Mouse (Mus musculus): ENCODE measurements around the gene Rcan2.
A peak's percentile ranks its signal among the peaks of the same experiment; 100 is the strongest.

The Rcan2 gene

DNA sequence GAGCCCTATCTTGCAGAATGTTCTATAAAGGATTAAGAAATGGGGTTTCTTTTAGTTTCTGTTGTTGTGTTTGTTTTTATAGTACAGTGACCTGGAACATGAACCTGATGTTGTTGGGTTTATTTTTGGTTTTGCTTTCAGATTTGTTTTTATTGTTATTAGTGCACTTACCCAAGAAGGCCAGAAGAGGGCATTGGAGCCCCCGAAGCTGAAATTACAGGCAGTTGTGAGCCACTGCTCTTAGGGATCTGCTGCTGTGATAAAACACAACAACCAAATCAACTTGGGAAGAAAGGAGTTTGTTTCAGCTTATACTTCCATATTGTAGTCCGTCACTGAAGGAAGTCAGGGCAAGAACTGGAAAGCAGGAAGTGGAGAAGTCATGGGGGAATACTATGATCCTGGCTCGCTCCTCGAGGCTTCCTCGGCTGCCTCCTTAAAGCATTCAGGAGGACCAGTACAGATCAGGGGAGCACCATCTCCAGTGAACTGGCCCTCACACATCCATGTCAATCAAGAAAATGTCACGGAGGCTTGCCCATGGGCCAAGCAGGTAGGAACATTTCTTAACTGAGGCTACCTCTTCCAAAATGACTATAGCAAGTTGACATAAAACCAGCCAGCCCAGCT is 275.0 kb downstream of the Rcan2 start:
- peak in 1 of 2 experiments; percentile 2 for DNase-seq (ENCODE audit: low spot score in 2 of 2)

DNA sequence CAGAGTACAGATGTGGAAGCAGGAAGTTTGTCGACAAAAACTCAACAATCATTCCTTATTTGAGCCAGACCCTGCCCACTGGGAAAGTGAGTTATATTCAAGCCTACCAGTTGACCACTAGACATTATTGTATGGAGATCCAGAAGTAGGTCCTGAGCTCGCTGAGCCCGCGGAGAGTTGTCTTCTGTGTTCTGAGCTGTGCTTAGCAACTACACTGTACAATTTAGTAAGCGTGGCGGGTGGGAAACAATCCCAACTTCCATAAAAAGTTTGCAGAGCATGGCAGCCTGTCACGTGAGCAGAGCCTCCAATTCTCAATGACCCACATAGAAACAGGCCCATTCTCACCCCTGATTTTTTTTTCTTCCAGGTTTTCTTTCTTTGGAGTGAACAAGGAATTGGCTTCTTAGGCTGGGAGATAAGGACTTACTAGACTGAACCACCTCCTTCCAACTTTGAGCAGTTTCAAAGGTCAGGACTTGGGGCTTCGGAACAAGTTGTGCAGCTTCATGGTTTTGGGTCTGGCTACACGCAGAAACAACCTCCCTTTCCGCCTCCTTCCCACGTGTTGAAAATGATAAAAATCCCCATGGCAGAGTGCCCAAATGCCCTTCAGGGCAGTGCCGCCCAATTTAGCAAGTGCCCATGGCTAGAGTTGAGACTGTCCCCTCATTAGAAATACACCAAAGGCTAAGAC is 276.1 kb downstream of the Rcan2 start:
- peak; percentile 2 to 17 for DNase-seq (ENCODE audit: low spot score in 2 of 2)

DNA sequence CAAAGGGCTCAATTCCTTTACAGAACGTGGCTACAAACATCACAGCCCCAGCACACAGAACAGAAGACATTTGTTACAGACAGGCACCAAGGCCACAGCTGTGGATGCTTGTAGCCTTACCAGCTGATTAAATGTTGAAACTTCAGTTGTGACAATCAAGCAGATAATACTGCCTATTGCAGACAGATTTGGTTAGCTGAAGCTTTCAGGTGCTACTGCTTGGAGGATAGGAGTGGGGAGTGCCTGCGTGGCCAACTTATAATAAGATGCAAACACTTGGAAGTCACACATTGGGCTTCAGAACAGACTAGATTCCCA is 276.7 kb downstream of the Rcan2 start:
- no peak for DNase-seq (ENCODE audit: low spot score in 2 of 2)

DNA sequence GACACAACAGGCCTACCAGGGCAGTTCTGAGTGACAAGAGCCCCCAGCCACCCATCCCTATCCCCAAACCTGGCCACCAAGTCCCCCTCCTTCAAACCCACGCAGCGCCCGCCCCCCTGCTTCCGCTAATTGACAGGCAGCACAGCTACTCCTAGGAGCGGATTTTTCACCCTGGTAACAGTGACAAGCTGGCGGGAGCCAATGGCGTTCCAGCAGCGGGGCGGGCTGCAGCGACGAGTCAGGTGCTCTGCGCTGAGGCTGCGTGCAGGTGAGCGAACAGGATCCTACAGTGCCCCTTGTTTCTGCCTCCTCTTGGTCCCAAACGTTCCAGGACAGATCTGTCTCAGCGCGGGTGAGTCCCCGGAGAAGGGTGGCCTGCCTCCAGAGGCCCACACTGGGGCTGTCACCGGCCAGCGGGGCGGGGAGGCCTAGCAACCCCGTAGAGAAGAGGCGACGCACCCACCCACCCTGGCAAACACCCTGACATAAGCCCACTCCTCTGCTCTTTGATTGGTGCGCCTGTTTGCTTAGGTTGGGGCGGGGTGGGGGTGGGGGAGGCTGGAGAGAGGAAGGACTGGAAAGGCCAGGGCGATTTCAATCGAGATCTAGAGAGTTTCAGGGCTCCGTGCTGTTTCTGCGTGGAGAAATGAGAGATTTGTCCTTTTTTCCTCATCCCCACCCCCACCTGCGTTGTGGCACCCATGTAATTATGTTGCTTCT is 277.6 kb downstream of the Rcan2 start, which contains the start of gene Enpp5:
Gene Enpp5 (plus strand): TSS at position 183 of the 720 bp plus-strand sequence.
- peak; percentile 80 to 81 for DNase-seq (ENCODE audit: low spot score in 2 of 2)

DNA sequence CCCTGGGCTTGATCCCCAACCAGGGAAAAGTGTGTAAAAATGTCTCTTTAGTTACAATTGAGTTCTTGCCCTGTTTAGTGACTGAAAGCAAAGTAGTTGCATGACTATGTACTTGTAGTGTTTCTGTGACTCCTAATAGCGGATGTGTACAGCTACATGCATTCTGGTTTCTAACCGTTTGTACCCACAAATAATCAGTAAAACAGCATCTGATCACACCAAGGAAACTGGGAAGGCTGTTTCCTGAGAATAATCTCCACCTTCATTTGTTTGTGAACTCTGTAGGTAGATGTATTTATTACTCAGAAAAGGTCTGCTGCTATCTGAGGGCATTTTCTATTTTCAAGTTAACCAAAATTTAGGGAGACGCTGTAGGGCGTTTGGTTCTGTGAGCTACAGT is 282.0 kb downstream of the Rcan2 start:
- no peak for DNase-seq (ENCODE audit: low spot score in 2 of 2)

DNA sequence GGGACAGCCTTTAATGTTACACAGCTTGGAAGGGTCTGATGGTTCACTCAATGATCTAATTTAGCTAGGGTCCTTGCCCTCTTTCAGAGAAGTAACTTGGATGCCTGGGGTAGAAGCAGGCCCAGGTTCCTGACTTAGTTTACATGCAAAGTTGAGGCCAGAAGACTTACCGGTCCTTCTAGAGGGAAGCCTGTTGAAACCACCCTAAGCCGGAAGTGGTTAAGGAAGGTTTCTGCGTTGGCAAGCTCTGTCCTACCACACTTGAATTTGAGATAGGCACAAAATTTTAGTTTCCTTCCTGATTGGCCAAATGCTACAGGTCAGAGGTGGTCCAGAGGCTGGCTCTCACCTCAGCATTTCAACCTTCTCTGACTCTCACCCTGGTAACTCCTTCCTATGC is 287.1 kb downstream of the Rcan2 start:
- no peak for DNase-seq (ENCODE audit: low spot score in 2 of 2)

Measured in urinary bladder, adult 18-20 months (tissue).